Mouse (Mus musculus) cerebellum, postnatal 25 days (tissue): Measurements from ENCODE around the gene Clcf1.

Source experiments
- DNase-seq, 2 experiments: peaks; one replicate each; pipeline ENCODE4 v3.0.0; 2021; ENCODE audit warnings: mixed read lengths in 2 of 2

Gene Clcf1

GRCm38 (mm10) chr19:4193129-4193528, 20.9 kb upstream of the Clcf1 start:
- DNase-seq = no peak

GRCm38 (mm10) chr19:4194021-4194724, 19.9 kb upstream of the Clcf1 start:
- DNase-seq = peak in 1 of 2 experiments; percentile 29

DNA sequence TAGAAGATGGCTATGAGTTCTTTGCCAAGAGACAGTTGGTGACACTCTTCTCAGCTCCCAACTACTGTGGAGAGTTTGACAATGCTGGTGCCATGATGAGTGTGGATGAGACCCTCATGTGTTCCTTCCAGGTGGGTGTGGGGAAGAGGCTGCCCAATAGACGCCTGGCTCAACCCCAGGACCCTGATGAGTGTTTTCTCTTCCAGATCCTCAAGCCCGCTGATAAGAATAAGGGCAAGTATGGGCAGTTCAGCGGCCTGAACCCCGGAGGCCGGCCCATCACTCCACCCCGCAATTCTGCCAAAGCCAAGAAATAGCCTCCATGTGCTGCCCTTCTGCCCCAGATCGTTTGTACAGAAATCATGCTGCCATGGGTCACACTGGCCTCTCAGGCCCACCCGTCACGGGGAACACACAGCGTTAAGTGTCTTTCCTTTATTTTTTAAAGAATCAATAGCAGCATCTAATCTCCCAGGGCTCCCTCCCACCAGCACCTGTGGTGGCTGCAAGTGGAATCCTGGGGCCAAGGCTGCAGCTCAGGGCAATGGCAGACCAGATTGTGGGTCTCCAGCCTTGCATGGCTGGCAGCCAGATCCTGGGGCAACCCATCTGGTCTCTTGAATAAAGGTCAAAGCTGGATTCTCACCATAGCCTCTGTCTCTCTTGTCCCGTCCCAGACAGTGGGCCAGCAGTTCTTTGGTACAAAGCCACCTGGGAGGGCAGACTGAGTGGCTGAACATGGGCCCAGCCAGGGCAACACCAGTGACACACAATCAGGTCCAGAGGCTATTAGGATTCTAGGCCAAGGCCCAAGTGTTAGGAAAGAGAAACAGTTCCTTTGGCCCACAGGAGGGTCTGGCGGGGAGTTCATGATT, 19.0 kb upstream of the Clcf1 start:
- DNase-seq = peak; percentile 91 to 93

DNA sequence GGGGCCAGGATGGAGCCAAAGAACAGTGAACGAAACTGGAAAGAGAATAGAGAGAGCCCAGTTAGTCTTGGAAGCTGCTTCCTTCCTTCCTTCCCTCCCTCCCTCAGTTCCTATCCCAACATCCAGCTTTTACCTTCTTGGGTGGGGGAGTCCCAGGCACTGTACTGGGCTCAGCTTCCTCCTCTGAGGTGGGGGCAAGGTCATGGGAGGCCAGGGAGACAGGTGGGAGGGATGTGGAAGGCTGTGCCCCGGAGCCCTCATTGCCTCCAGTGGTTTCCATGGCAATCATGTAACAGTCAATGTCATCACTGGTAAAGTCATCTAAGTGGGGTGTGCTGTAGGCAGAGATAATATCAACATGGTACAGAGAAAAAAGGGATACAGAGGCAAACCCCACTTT, 18.0 kb upstream of the Clcf1 start:
- no peak for DNase-seq

DNA sequence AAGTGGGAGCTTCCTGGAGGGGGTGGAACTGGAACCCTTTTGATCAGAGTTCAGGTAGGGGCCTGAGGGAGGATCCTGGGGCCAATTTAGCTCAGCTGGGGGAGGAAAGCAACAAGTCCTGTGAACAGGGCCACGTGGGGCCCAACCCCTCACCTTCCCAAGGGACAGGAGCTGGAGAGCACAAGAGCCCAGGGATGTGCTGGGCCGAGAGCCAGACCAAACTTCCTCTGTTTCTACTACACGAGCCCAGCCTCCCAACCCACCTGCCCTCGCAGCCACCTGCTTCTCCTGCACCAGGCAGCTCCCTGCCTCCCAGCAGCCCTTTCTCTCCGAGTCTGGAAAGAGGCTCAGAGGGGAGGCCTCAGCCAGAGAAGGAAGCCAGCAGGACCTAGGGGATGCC, 17.5 kb upstream of the Clcf1 start:
- peak; percentile 34 to 53 for DNase-seq

DNA sequence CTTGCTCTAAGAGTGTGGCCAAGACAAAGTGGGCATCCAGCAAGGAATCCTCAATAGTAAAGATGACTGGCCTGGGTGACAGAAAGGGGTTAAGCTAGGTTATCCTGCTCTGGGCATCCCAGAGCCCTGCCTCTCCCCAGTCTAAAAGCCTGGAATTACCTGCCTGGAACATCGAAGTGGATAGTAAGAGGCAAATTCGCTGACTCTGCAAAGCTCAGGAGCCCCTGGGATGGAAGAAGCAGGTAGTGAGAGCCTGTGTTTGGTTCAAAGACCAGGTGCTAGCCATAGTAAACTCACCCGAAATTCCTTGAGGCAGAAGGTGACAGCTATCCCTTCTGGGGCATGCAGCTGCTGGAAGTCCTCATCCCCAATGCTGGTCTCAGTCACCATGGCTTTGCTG, 16.9 kb upstream of the Clcf1 start:
- no peak for DNase-seq

- peak; percentile 94 to 98 for DNase-seq
These were observed 12.6 kb upstream of the Clcf1 start, which contains the start of gene Rad9a for GRCm38 (mm10) chr19:4201291-4201909. Rad9a (minus strand) TSS chr19:4201662.

DNA sequence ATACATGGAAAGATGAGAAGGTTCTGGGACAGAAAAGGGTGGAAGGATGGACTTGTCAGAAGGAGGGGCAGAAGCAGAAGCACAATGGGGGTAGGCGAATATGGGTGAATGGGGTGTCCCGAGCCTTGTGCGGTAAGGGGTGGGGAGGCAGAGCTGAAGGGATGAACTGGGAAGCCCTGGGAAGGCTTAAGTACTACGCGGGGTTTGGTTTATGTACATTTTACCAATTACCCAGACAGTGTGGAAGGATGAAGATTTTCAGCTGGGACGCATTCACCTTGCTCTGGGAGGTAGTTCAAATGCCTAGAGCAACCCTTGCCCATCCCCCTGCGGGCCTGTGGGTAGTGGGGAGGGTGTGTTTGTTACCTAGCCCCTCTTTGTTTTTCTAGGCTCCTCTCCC, 11.9 kb upstream of the Clcf1 start:
- peak in 1 of 2 experiments; percentile 43 for DNase-seq

DNA sequence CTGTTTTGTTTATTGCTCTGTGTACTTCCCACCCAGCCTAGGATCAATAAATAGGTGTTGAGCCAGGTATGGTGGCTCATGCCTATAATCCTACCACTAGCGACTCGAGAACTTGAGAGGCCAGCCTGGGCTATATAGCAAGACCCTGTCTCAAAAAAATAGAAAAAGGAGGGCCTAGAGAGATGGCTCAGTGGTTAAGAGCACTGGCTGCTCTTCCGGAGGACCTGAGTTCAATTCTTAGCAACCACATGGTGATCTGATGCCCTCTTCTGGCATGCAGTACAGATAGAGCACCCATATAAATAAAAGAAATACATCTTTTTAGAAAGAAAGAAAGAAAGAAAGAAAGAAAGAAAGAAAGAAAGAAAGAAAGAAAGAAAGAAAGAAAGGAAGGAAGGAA, 10.9 kb upstream of the Clcf1 start:
- no peak for DNase-seq

- DNase-seq = no peak
These were observed 10.3 kb upstream of the Clcf1 start for GRCm38 (mm10) chr19:4203604-4204326.

- DNase-seq = no peak
These were observed 9.1 kb upstream of the Clcf1 start for GRCm38 (mm10) chr19:4204889-4205288.

DNA sequence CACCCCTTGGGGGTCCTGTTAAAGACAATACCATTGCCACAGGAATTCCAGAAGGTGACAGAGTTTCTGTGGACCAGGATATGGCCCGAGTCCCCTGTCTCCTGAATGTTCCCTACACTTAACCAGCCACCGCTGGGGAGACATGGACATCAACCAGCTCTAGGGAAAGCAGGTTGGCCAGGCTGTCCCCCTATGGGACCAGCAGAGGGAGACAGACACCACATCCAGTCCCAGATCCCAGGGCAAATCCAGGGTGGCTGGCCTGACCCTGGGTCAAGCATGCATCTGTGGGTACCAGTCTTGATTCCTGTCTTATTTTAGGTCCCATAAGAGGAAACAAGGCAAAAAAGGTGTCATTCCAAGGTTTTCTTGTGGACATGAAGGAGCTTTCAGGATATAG, 7.1 kb upstream of the Clcf1 start:
- DNase-seq = peak; percentile 78 to 82

- no peak for DNase-seq
These were observed 5.5 kb upstream of the Clcf1 start for GRCm38 (mm10) chr19:4208563-4208962.

DNA sequence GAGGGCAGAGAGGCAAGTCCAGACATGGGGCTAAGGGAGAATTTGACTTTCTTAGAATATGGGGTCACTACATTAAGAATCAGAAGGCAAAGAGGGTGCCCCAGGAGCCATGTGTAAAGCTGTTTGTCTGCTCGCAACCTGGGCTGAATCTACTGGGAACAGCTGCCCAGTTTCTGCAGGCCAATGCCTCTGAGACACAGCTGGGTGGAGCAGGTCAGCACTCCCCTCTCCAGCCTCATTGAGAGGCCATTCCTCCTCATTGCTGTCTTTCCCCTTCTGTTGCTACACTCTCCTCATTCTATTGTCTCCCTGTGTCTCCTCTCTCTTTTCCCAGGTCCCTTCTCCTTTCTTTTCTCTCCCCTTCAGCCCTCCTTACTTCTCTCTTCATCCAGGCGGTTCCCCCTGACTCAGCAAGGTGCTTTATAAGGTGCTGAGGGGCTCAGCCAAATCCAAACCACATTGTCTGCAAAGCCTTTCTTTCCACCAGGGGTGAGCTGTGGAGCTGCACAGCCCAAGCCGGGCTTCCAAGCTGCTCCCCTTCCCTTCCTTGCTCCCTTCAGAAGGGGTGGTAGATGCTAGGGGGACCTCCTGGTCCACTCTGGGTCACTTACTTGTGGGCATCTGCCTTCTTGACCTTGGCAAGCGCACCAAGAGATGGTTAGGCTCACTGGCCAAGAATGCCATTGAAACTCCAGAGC, 2.0 kb upstream of the Clcf1 start:
- DNase-seq = no peak

DNA sequence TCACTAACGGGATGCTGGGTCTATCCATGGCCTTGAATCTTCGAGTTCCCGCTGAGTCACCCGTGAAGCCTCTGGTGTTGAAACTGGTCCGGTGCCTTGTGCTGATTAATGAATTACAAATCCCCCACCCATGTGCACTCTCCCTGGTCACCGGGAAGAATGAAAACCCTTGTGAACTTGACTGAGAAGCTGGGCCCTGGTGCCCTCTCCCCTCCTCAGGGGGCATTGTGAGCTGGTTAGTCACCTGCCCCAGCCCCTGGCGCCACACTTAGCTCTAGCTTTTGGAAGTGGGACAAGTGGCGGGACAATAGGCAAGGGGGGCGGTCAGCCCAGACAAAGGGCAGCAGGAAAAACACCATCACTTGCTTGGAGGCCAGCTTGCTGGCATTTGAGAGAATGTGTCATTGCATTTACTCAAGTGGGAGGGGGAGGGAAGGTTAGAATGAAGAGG, 489 bp upstream of the Clcf1 start:
- DNase-seq = no peak

GRCm38 (mm10) chr19:4214771-4215450, 873 bp downstream of the Clcf1 start:
- DNase-seq = no peak

- no peak for DNase-seq
These were observed 1.4 kb downstream of the Clcf1 start for GRCm38 (mm10) chr19:4215451-4215840.

DNA sequence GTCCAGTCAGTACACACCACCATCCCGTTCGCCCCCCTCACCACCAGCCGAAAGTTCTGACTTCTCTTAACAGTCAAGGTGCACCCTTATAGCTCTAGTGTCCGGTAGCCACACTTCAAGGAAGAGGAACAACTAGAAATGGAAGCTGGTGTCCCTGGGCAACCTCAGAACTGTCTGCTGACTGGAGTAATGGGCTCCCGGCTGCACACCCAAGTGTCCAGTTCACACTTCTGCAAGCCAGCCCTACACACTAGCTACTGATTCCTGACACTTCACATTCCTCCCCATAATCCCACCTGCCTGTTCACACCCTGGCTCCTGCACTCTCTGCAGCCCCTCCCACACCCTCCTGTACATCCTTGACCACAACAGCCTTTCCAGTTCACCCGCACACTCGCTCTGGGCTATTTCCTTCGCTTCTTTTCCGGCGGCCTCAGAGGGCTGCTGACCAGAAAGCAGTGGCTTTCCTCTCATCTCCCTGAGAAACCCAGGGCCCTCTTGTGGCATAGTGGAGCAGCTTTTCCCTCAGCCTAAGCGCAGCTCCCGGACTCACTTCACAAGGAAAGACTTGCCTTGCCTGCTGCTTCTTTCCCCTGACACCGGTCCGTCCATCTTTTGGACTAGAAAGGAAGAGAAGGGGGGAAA, 2.1 kb downstream of the Clcf1 start:
- peak; percentile 56 to 70 for DNase-seq

DNA sequence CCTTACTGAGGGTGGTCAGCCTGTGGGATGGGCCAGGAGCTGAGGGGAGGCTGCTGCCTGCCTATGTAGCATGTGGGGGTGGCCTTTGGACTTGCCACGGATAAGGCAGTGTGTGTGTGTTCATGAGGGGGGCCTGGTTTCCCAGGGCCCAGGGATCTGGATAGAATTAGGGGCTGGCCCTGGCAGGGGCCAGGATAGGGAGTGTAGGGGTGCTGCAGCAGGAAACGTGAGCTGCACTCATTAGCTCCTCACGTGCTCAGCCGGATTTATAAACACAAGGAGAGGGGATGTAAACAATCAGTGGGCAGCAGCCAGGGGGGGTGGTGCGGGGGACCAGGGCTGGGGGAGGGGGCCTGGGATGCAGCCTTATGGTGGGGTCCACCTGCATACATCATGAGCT, 3.1 kb downstream of the Clcf1 start:
- DNase-seq = no peak

DNA sequence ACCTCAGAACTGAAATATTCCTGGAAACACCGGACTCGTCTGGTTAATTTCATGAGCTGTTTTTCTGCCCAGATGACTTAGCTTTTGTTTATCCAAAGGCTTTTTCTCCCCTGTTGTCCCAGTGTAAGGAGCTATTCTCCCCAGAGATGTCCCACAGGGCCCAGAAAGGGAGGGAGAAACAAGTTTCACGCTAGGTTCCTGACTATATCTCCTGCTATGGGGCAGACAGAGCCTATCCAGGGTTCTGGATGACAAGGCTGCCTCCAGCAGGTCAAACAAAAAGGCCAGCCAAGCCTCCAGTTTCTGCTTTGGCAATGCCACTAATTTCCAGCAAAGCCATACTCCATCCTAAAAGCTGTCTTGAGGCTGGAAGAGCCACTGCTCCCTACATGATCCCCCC, 3.8 kb downstream of the Clcf1 start:
- no peak for DNase-seq

GRCm38 (mm10) chr19:4218293-4218692, 4.3 kb downstream of the Clcf1 start:
- DNase-seq = no peak
